Mouse (Mus musculus) CH12.LX (cell line): Measurements from ENCODE around the gene Elp6. TPM values are rescaled to one million over a fixed set of nuclear protein-coding genes. Genes with fewer than 3 reads are reported as not detected.

Source experiments
- DNase-seq: peaks from one replicate; pipeline ENCODE4 v3.0.0-alpha.2; 2013; ENCODE audit errors: extremely low read depth
- H3K27ac ChIP-seq: 2 replicates; pipeline ENCODE4 v1.5.1; 2012; ENCODE audit warnings: low read depth, mild to moderate bottlenecking, control low read depth, moderate library complexity; ENCODE audit not compliant: insufficient read depth
- H3K27me3 ChIP-seq: replicated peaks from 2 replicates; pipeline ENCODE3; 2012; ENCODE audit warnings: inconsistent platforms
- H3K36me3 ChIP-seq, 2 experiments: replicated peaks in 1 of 2; 2 replicates each; pipeline versions ENCODE3 to v1.6.1; 2012; ENCODE audit warnings: inconsistent platforms in 1 of 2, low read length in 1 of 2, mild to moderate bottlenecking in 1 of 2, mixed read lengths in 1 of 2, moderate library complexity in 1 of 2; ENCODE audit not compliant: control insufficient read depth in 1 of 2, insufficient read depth in 1 of 2
- H3K4me1 ChIP-seq, 2 experiments: 2 replicates each; pipeline ENCODE4 v1.6.1; 2012; ENCODE audit warnings: inconsistent platforms in 1 of 2, moderate library complexity in 1 of 2; ENCODE audit not compliant: insufficient read depth in 2 of 2, control insufficient read depth in 1 of 2
- H3K4me2 ChIP-seq: 2 replicates; pipeline ENCODE4 v1.6.1; 2012; ENCODE audit warnings: low read depth, mild to moderate bottlenecking, control low read depth; ENCODE audit not compliant: poor library complexity, insufficient read depth, severe bottlenecking
- H3K4me3 ChIP-seq, 3 experiments: fragments of 150-350 bp in 1 of 3; sonication (generic) in 1 of 3; replicated peaks in 1 of 3; 2 replicates each; pipeline versions ENCODE3 to v1.5.1; 2011 to 2012; ENCODE audit warnings: low read depth in 2 of 3, low read length in 2 of 3, mild to moderate bottlenecking in 2 of 3, moderate library complexity in 2 of 3, control low read depth in 1 of 3, improper control_type of control experiment in 1 of 3, inconsistent platforms in 1 of 3, mixed read lengths in 1 of 3; ENCODE audit not compliant: poor library complexity in 1 of 3
- H3K79me2 ChIP-seq: replicated peaks from 2 replicates; pipeline ENCODE4 v1.6.1; 2012; ENCODE audit warnings: mild to moderate bottlenecking, moderate library complexity; ENCODE audit not compliant: control insufficient read depth, poor library complexity, insufficient read depth, severe bottlenecking; ENCODE audit errors: extremely low read depth
- H3K9ac ChIP-seq: 2 replicates; pipeline ENCODE4 v1.6.1; 2012; ENCODE audit warnings: low read depth, mild to moderate bottlenecking, control low read depth, moderate library complexity; ENCODE audit not compliant: insufficient read depth
- H3K9me3 ChIP-seq: replicated peaks from 2 replicates; pipeline ENCODE3; 2012; ENCODE audit warnings: low read length, inconsistent platforms, mixed read lengths
- BHLHE40 ChIP-seq: IDR thresholded peaks from 2 replicates; pipeline ENCODE4 v1.6.1; 2011; ENCODE audit warnings: mild to moderate bottlenecking, low read depth, low read length, improper control_type of control experiment
- CHD1 ChIP-seq: IDR thresholded peaks from 2 replicates; pipeline ENCODE4 v1.6.1; 2012; ENCODE audit warnings: low read depth, low read length, improper control_type of control experiment, inconsistent platforms
- CHD2 ChIP-seq: IDR thresholded peaks from 2 replicates; pipeline ENCODE4 v1.6.1; 2011; ENCODE audit warnings: low read length, improper control_type of control experiment
- CTCF ChIP-seq, 2 experiments: IDR thresholded peaks in 1 of 2; conservative IDR thresholded peaks in 1 of 2; 2 replicates each; pipeline ENCODE4 v1.5.1; 2011 to 2012; ENCODE audit warnings: low read depth in 2 of 2, low read length in 2 of 2, improper control_type of control experiment in 1 of 2, inconsistent platforms in 1 of 2, mild to moderate bottlenecking in 1 of 2, moderate library complexity in 1 of 2
- E2F4 ChIP-seq: IDR thresholded peaks from 2 replicates; pipeline ENCODE4 v1.6.1; 2011; ENCODE audit warnings: low read depth, low read length, improper control_type of control experiment; ENCODE audit not compliant: insufficient replicate concordance
- ELF1 ChIP-seq: IDR thresholded peaks from 2 replicates; pipeline ENCODE4 v1.6.1; 2014; ENCODE audit warnings: low read depth, mild to moderate bottlenecking, inconsistent platforms, low read length, improper control_type of control experiment
- EP300 ChIP-seq: IDR thresholded peaks from 2 replicates; pipeline ENCODE4 v1.6.1; 2011; ENCODE audit warnings: low read length, improper control_type of control experiment
- ETS1 ChIP-seq: conservative IDR thresholded peaks from 2 replicates; pipeline ENCODE4 v1.6.1; 2012; ENCODE audit warnings: low read depth, mild to moderate bottlenecking, inconsistent platforms, low read length, improper control_type of control experiment, moderate library complexity
- GABPA ChIP-seq: IDR thresholded peaks from 2 replicates; pipeline ENCODE4 v1.6.1; 2012; ENCODE audit warnings: low read depth, low read length, improper control_type of control experiment, inconsistent platforms; ENCODE audit not compliant: insufficient replicate concordance
- HCFC1 ChIP-seq: IDR thresholded peaks from 2 replicates; pipeline ENCODE4 v1.6.1; 2012; ENCODE audit warnings: low read depth, mild to moderate bottlenecking, inconsistent platforms, low read length, improper control_type of control experiment
- IRF4 ChIP-seq: IDR thresholded peaks from 2 replicates; pipeline ENCODE4 v1.6.1; 2014; ENCODE audit warnings: low read depth, mild to moderate bottlenecking, inconsistent platforms, low read length, improper control_type of control experiment
- JUN ChIP-seq: IDR thresholded peaks from 2 replicates; pipeline ENCODE4 v1.6.1; 2011; ENCODE audit warnings: low read depth, mild to moderate bottlenecking, low read length, improper control_type of control experiment, moderate library complexity; ENCODE audit not compliant: insufficient read depth
- JUND ChIP-seq: conservative IDR thresholded peaks from 2 replicates; pipeline ENCODE4 v1.6.1; 2011; ENCODE audit warnings: low read depth, low read length, improper control_type of control experiment
- KAT2A ChIP-seq: IDR thresholded peaks from 2 replicates; pipeline ENCODE4 v1.6.1; 2012; ENCODE audit warnings: low read length, improper control_type of control experiment, inconsistent platforms; ENCODE audit not compliant: insufficient replicate concordance
- MAFK ChIP-seq: IDR thresholded peaks from 2 replicates; pipeline ENCODE4 v1.6.1; 2011; ENCODE audit warnings: low read length, improper control_type of control experiment; ENCODE audit not compliant: insufficient replicate concordance
- MAX ChIP-seq: IDR thresholded peaks from 2 replicates; pipeline ENCODE4 v1.6.1; 2011; ENCODE audit warnings: low read length, improper control_type of control experiment
- MAZ ChIP-seq: IDR thresholded peaks from 2 replicates; pipeline ENCODE4 v1.6.1; 2012; ENCODE audit warnings: low read depth, mild to moderate bottlenecking, inconsistent platforms, low read length, improper control_type of control experiment, moderate library complexity
- MEF2A ChIP-seq: IDR thresholded peaks from 2 replicates; pipeline ENCODE4 v1.6.1; 2014; ENCODE audit warnings: low read depth, mild to moderate bottlenecking, inconsistent platforms, low read length, improper control_type of control experiment, borderline replicate concordance
- MXI1 ChIP-seq: IDR thresholded peaks from 2 replicates; pipeline ENCODE4 v1.6.1; 2011; ENCODE audit warnings: mild to moderate bottlenecking, low read depth, low read length, improper control_type of control experiment
- MYC ChIP-seq: IDR thresholded peaks from 2 replicates; pipeline ENCODE4 v1.6.1; 2011; ENCODE audit warnings: low read depth, mild to moderate bottlenecking, improper control_type of control experiment, low read length
- NELFE ChIP-seq: IDR thresholded peaks from 2 replicates; pipeline ENCODE4 v1.6.1; 2011; ENCODE audit warnings: low read depth, low read length, improper control_type of control experiment
- NRF1 ChIP-seq: IDR thresholded peaks from 2 replicates; pipeline ENCODE4 v1.6.1; 2014; ENCODE audit warnings: low read depth, mild to moderate bottlenecking, inconsistent platforms, low read length, improper control_type of control experiment, moderate library complexity
- PAX5 ChIP-seq: IDR thresholded peaks from 2 replicates; pipeline ENCODE4 v1.6.1; 2012; ENCODE audit warnings: low read length, inconsistent platforms, mixed read lengths
- POLR2A ChIP-seq: IDR thresholded peaks from 2 replicates; pipeline ENCODE4 v1.6.1; 2011; ENCODE audit warnings: low read depth, mild to moderate bottlenecking, improper control_type of control experiment, low read length
- POLR2AphosphoS2 ChIP-seq: IDR thresholded peaks from 2 replicates; pipeline ENCODE4 v1.6.1; 2011; ENCODE audit warnings: low read depth, low read length, improper control_type of control experiment
- RAD21 ChIP-seq: IDR thresholded peaks from 2 replicates; pipeline ENCODE4 v1.6.1; 2011; ENCODE audit warnings: low read depth, mild to moderate bottlenecking, low read length, improper control_type of control experiment, moderate library complexity
- RCOR1 ChIP-seq: conservative IDR thresholded peaks from 2 replicates; pipeline ENCODE4 v1.6.1; 2012; ENCODE audit warnings: low read depth, mild to moderate bottlenecking, inconsistent platforms, low read length, improper control_type of control experiment
- SIN3A ChIP-seq: IDR thresholded peaks from 2 replicates; pipeline ENCODE4 v1.6.1; 2012; ENCODE audit warnings: low read length, improper control_type of control experiment, inconsistent platforms
- SMC3 ChIP-seq: IDR thresholded peaks from 2 replicates; pipeline ENCODE4 v1.6.1; 2011; ENCODE audit warnings: low read depth, low read length, improper control_type of control experiment
- TBP ChIP-seq: conservative IDR thresholded peaks from 2 replicates; pipeline ENCODE4 v1.6.1; 2011; ENCODE audit warnings: low read depth, low read length, improper control_type of control experiment
- TCF12 ChIP-seq: IDR thresholded peaks from 2 replicates; pipeline ENCODE4 v1.6.1; 2014; ENCODE audit warnings: low read depth, mild to moderate bottlenecking, inconsistent platforms, low read length, improper control_type of control experiment
- UBTF ChIP-seq: IDR thresholded peaks from 2 replicates; pipeline ENCODE4 v1.6.1; 2012; ENCODE audit warnings: low read depth, mild to moderate bottlenecking, inconsistent platforms, low read length, improper control_type of control experiment, moderate library complexity
- USF1 ChIP-seq: IDR thresholded peaks from 2 replicates; pipeline ENCODE4 v1.6.1; 2014; ENCODE audit warnings: low read depth, mild to moderate bottlenecking, inconsistent platforms, low read length, improper control_type of control experiment
- USF2 ChIP-seq: conservative IDR thresholded peaks from 2 replicates; pipeline ENCODE4 v1.6.1; 2011; ENCODE audit warnings: low read depth, low read length, improper control_type of control experiment
- ZC3H11A ChIP-seq: IDR thresholded peaks from 2 replicates; pipeline ENCODE4 v1.6.1; 2012; ENCODE audit warnings: low read depth, mild to moderate bottlenecking, inconsistent platforms, low read length, improper control_type of control experiment
- ZKSCAN1 ChIP-seq: IDR thresholded peaks from 2 replicates; pipeline ENCODE4 v1.6.1; 2012; ENCODE audit warnings: low read depth, inconsistent platforms, low read length, improper control_type of control experiment, borderline replicate concordance
- ZMIZ1 ChIP-seq: IDR thresholded peaks from 2 replicates; pipeline ENCODE4 v1.6.1; 2012; ENCODE audit warnings: low read depth, mild to moderate bottlenecking, inconsistent platforms, low read length, improper control_type of control experiment
- ZNF384 ChIP-seq: IDR thresholded peaks from 2 replicates; pipeline ENCODE4 v1.6.1; 2012; ENCODE audit warnings: low read depth, low read length, improper control_type of control experiment, inconsistent platforms
- dilution Hi-C: fragments of 300-500 bp; cut with MboI; formaldehyde crosslinking; loops from 2 replicates; pipeline ENCODE4 v1.14.3; 2020; ENCODE audit warnings: low sequenced_read_pairs; ENCODE audit not compliant: extremely low pct_unique_long_range_greater_than_20kb, extremely low pct_ligation_motif_present
- in situ Hi-C: fragments of 300-500 bp; cut with MboI; formaldehyde crosslinking; loops from 3 replicates; pipeline ENCODE4 v1.14.3; 2019; ENCODE audit warnings: low sequenced_read_pairs, low pct_ligation_motif_present, low pct_unique_long_range_greater_than_20kb, mixed read lengths
- polyA plus RNA-seq: library from polyadenylated mRNA; unstranded; fragments of >175 nt; gene quantifications from 2 replicates; pipeline ENCODE4 v1.2.1, GENCODE M21; 2012; ENCODE audit warnings: low read depth; ENCODE audit not compliant: insufficient read length
- total RNA-seq, 2 experiments: library from RNA; depleted of rRNA; stranded (reverse); fragments of 300-350 nt in 1 of 2; fragments of >200 nt in 1 of 2; gene quantifications; 2 replicates each; pipeline ENCODE4 v1.2.3; 2012 to 2014

The Elp6 gene
- total and polyA plus RNA-seq, 3 experiments = 24.2 to 44.7 (median 35.4) TPM

DNA sequence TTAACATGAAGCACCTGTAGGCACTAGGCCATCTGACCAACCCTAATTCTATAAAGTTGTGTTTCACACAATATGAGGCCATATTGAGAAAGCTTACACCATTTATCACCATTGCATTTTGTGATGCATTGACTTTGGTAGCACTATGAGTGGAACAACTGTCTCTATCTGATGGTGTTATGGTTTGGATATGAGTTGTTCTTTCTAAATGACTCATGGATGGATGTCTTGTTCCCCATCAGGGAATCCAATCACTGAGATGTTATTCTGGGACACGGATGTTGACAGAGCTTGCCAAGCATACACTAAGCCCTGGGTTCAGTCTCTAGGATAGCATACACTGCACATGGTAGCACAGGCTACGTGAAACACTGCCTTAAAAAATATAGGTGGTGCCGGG is 32.6 kb upstream of the Elp6 start:
- no peak overlapping the region for H3K4me2 ChIP-seq

DNA sequence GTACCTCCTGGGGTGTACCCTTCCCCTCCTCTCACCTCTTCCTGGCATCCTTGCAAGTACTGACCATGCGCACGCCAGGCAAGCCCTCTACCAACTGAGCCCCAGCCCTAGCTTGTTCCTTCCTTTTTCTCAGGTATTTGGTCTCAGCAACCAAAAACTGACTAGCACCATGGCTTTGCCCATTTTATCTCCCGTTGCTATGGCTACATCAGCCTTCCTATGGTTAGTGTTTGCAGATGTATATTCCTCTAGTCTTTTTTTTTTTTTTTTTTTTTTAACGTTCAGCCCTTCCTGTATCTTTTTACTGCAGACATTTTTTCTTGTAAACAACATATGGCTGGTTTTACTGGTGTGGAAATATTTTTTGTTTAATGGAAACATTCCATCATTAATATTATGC is 31.5 kb upstream of the Elp6 start:
- Histone ChIP-seq H3K9me3 (no peaks in the 10 kb centered on the region), H3K79me2 (no peaks in the 10 kb centered on the region), H3K9ac (no peak overlapping the region), H3K27me3 (no peaks in the 10 kb centered on the region), H3K36me3 (no peaks in the 10 kb centered on the region), H3K4me1 (peaks cover 9 to 13% of the 10 kb centered on the region in 2 experiments), H3K4me3 (no peak overlapping the region), H3K4me2 (no peak overlapping the region), H3K27ac (no peak overlapping the region)
- DNase-seq = no peak
- no peak for TF ChIP-seq MEF2A
- in situ Hi-C loops = no loop called here
- dilution Hi-C loops = no loop called here

More for the DNA sequence above, 32.6 kb upstream of the Elp6 start:
- TF ChIP-seq ELF1 (no peak), KAT2A (no peak), TBP (no peak), RCOR1 (peak; percentile 86), MAZ (no peak), E2F4 (no peak), SIN3A (no peak), NRF1 (no peak), JUN (peak; percentile 95), SMC3 (no peak), ZNF384 (no peak), ZMIZ1 (no peak), PAX5 (no peak), NELFE (no peak), MAX (no peak), POLR2A (no peak), CHD2 (peak; percentile 51; the same call in 1 of the 2 replicates), MXI1 (no peak), BHLHE40 (peak; percentile 60), ZKSCAN1 (no peak), USF1 (no peak), MAFK (no peak), CTCF (conservative IDR thresholded peaks at IDR 0.05 in 1 of 2, IDR thresholded peaks at IDR 0.05 in 1 of 2; ENCODE audit: low read depth in 2 of 2, low read length in 2 of 2) (no peak), JUND (peak; percentile 99), TCF12 (peak; percentile 45; the same call in 1 of the 2 replicates), ETS1 (peak; percentile 78), USF2 (no peak), IRF4 (peak; percentile 97), EP300 (peak; percentile 97), GABPA (no peak), MEF2A (peak; percentile 91), ZC3H11A (no peak), HCFC1 (no peak), UBTF (no peak), MYC (0 out of 2 replicates have a peak, but pooled peaks have one; percentile 31), RAD21 (no peak), CHD1 (no peak), POLR2AphosphoS2 (no peak)
- Histone ChIP-seq H3K27me3 (no peaks in the 10 kb centered on the region), H3K4me1 (peaks cover 15 to 22% of the 10 kb centered on the region in 2 experiments), H3K9me3 (no peaks in the 10 kb centered on the region), H3K4me3 (no peak overlapping the region), H3K36me3 (no peaks in the 10 kb centered on the region), H3K9ac (no peak overlapping the region), H3K79me2 (no peaks in the 10 kb centered on the region), H3K27ac (no peak overlapping the region)
- peak; percentile 73 for DNase-seq
- in situ Hi-C loops = no loop called here
- dilution Hi-C loops = no loop called here
